Mouse (Mus musculus) ovary, postnatal 36 days (tissue): ENCODE results near the gene Dlgap1.

ENCODE experiments used
- DNase-seq: peaks from one replicate; pipeline ENCODE4 v3.0.0; 2022; ENCODE audit warnings: low spot score, mixed read lengths

The Dlgap1 gene

DNA sequence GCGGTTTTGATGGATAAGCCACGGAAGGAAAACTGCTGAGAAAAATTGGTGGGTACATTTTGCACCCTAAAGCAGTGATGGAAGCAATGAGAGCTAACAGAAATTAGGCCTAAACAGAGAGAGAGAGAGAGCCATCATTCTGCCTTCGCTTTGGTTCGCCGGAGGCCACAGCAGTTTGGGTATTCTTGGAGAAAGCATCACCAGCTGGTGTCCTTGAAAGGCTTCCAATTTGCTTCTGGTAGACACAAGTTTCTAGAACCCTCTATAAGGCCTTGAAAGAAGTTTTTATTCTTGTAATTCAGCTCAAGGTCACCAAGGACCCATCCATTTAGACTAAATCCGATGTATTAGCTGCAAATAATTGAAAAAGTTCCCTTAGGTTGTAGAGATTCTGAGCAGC lies 205.0 kb downstream of the Dlgap1 start:
- no peak for DNase-seq

DNA sequence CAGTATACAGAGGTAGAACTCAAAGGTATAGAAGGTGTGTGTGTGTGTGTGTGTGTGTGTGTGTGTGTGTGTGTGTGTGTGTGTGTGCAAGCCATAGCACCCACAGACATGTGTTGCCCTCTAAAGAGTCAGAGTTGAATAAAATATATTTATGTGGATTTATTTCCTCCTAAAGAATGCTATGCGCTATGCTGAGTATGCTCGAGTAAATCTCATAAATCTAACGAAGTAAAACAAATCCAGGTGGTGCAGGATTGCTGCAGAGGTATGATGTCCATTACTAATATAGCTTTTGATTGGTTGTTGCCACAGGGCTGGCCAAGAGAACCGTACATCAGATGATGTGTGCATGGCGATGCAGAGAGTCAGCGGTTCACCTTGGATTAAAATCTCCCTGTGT lies 222.4 kb downstream of the Dlgap1 start:
- no peak for DNase-seq

DNA sequence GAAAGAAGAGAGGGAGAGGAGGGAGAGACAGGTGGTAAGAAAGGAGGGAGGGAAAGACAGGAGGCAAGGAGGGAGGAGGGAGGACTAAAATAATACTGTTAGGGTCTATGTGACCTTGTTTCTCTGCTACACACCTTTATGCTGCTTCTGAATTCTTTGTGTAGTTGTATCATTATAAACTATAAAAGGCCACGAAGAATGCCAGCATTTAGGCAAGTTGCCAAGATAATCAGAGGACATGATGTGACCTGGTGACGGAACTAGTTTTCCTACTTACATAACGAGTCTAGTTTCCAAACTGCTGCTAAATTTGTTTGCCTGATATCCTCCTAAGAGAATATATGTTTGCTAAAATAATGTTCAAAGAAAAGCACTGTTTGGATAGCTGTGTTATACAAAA lies 254.0 kb downstream of the Dlgap1 start:
- no peak for DNase-seq

DNA sequence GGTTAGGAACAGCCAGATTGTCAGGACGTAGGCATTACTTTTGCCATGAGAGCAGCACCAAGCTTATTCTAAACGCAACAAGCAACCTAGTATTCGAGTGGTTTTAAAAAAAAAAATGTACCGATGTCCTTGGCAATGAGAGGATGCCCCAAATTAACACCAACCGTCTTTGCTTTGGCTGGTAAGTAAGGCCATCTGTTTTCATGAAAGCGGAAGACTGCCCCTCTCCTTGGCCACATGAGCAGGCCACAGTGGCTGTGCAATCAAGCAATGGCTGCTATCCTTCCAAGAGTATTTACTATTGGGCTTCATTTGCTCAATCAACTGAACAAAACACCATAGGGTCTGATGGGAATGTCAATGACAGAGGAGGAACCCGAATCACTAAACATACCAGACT lies 278.5 kb downstream of the Dlgap1 start:
- no peak for DNase-seq

DNA sequence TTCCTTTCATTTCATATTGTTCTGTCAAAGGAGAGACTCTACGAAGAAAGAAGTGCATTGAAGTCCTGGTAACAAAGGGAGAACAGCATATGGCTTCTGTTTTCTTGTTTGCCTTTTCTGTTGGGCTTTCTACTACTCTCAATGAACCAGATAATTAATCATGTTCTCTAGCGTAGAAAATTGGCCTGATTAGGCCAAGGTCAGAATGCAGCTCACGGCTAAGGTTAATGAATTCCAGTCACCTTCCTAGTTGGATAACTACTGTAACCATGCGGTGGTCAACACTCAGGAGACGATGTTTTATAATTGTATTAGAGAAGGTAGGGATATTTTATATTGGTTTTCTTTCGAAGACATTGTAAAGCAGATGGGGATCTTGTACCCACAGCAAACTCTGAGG lies 279.4 kb downstream of the Dlgap1 start:
- DNase-seq = no peak

DNA sequence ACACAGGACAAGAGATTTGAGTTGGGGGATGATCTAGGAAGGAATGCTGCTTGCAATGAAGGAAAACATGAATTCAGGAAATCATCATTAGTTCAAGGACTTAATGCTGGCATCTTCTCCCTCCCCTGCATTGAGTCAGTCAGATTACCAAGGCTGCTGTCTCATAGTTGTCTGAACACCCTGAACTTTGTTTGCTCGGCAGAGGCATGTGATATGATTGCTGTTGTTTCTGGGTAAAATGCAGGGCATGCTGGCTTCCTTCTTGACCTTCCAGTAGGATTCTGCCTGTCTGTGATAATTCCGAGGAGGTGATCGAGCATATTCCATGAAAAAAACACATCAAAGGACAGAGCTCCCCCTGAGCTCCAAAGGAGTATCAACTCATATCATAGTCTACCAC lies 283.6 kb downstream of the Dlgap1 start:
- DNase-seq = no peak

DNA sequence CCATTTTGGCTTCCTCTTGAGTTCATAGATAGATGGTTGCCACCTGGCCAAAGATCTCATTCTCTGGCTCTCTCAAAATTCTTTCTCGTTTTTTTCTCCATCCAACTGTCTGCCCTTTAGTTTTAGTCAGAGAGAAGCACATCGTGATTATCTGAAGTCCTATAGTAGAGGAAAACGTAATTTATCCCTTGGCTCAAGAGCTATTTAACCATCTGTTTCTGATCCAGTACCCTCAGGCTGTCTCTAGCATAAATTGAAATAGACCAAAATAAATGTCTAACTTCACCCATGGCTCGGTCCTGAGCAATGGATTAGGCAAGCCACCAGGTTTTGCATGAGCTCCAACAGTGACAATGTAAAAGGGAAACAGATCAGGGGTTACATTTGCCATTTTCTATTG lies 287.5 kb downstream of the Dlgap1 start:
- DNase-seq = no peak

DNA sequence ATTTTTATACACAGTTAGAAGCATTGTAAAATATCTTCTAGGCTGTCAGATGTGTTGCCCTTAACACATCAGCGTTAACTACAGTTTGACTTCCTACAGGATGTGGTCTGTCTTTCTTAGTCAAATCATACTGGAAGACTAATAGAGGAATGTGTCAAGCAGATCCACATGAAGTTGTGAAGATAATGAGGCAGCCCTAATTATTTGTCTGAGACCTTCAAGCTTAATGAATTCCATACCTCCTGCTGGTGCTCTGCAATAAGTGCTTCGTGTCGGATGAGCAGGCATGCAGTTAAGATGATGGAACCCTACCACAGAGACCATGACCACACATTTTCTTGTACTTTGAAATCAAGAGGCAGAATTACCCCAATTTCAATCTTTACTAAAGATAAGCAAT lies 294.3 kb downstream of the Dlgap1 start:
- no peak for DNase-seq

DNA sequence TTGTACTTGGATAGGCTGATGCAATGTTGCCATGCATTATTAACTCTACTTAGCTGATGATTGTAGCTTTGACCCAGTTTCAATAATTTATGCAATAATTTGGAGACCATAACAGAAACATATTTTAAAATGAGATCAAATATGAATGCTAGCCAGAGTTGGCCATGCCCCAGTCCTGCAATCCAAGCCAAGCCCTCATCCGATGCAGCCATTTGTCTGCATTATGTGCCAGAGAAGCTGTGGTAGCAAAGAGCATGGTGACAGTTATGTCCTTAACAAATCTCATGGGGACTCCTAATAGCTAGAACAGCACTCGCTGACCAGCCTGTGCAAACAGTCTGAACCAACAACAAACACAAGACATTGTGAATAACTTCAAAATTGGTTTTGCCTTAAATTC lies 303.3 kb downstream of the Dlgap1 start:
- DNase-seq = no peak

DNA sequence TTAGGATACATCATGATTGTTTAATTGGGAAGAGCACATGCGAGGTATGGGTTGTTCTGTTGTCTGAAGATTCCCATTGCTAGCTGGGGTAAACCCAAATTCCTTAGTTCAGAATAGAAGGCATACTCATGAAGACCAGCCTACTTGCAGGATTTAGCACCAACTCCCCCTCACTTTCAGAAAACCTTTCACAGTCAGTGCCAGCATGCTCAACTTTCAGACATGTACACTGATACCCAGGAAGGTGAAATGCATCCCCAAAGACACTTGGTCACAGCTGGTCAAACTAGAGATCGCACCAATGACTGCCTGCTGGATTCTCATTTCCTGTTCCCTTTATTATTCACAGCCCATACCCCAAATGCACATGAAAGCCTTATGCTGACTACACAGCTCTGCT lies 318.8 kb downstream of the Dlgap1 start:
- DNase-seq = no peak

DNA sequence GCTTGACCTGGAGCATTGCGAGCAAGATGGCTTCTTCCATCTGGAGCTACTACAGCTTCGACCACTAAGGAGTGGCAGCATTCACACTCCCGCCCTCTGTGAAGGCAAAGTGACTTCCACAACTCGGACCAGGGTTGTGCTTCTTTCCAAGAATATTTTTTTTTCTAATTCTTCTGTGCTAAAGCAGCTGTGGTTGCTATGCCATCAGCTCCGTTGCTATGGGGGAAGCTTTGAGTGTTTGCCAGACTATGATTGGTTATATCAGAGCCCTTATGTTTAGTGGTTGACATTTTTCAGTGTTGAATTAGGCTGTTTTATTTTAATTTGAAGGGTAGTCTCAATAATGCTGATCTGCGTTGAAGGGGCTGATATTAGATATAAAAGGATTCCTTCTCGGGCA lies 325.2 kb downstream of the Dlgap1 start:
- no peak for DNase-seq

DNA sequence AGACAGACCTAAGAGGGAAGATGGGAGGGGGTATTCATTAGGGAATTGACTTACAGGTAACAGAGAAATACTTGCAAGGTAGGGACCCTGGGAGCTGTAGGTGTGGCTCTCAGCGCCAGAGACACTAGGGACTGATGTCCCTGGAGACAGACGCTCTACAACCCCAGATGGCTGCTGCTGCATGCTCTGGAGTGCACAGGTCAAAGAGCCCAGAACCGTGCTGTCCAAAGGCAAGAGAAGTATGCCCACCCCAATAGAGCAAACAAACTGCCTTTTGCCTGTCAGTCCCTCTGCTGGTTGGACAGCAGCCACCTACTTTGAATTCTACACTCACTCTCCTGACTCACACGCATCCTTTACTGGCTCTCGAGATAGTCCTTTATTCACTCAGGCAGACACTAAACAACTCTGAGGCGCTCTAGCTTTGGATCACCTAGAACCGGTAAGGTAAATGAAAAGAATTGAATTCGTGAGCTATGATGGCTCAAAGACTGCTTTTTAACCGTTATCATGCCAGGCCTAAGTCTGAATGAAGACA lies 333.1 kb downstream of the Dlgap1 start:
- no peak for DNase-seq

DNA sequence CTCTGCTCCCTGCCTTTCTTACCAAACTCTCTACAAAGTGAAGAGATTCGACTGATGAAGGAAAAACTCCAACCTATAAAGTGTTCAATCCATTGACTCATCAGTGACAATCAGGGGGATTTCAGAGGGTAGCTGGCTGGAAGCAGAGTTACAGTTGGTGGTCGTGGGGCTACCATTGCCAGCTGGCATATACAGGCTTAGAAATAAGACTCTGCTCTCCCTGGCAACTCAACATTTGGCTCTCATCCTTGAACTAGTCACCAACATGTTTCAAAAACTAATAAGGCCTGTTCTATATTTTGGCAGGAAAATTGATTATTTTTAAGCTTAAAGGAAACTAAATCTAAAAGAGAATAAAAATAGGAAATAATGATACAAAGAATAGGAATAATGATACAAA lies 333.8 kb downstream of the Dlgap1 start:
- no peak for DNase-seq

DNA sequence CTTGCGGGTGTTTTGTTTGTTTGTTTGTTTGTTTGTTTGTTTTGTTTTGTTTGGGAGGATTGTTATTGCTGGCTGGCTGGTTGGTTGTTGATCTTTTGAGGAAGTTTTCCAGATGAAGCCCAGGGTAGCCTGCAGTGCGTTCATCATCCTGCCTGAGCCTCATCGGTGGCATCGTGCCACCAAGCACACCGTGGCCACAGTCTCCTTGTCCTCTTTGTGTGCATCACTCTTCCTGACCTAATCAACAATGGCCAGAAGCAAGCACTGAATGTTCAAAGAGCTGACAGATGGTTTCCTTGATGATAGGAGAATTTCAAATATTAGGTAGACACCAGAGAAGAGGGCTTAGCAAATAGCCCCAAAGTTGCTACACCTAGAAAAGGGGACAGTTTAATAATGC lies 336.1 kb downstream of the Dlgap1 start:
- no peak for DNase-seq

DNA sequence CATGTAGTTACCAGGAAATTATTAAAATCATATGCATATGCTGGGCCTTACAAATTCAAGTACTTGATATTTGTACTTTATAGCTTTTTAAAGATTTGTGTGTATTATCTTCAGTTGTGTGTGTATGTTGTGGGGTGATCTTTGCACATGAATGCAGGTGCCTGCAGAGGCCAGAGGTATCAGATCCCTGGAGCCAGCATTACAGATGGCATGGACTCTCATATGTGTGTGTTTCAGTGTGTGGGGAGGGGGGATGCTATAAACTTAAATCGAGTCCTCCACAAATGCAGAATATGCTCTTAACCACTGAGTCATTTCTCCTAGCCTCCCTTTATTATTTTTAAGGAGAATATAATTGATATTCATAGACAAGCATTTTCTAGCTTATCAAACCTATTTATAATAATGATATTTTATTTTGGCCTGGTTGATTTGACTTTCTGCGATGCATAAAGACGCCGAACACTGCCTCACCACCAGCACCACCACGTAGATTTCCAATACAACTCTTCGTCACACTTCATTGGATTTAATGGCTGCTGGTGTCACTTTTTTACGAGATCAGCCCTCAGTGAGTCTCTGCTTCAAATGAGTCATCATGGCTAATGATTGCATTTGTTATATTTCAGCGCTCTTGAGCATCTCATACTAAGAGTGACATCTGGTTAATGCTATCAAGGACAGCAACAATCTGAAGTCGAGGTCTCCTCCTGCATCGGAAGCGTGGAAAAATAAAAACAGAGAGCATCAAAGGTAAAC lies 338.7 kb downstream of the Dlgap1 start:
- DNase-seq = no peak

DNA sequence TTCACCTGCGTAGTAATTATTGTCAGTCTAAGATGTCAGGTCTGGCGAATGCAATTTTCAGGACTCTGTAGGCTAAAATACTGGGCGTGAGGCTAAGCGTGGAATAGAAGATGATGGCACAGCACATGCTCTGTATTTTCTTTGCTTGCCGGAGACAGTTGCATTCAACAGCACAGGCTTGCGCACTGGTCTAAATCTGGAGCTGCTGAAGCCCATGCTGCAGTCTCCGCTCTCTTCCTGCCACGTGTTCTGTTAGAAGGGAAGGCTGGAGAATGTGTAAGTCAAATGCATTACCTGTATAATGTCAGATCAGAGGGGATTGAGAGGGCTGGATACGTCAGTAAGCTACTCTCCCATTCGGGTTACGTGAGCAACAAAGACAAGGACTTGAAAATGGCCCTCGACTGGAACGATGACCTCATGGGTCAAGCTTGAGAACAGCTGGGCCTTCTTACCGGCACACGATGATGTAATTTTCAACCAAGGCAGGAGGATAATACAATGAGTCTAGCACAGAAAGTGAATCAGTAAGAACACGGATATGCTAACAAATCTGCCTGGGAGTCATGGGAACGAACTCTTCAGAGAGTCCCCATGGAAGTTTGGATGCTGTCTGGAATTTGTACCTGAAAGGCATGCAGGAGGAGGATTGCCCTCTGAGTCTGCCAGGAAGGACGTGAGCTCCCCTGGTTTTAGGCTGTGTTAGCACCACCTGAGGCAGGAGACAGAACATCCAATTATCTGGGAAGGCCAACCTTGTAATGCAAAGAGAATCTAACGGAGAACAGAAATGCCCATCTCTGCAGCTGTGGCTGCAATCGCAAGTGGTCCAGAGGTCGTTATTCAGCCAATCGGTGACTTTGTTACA lies 339.7 kb downstream of the Dlgap1 start:
- DNase-seq = no peak

DNA sequence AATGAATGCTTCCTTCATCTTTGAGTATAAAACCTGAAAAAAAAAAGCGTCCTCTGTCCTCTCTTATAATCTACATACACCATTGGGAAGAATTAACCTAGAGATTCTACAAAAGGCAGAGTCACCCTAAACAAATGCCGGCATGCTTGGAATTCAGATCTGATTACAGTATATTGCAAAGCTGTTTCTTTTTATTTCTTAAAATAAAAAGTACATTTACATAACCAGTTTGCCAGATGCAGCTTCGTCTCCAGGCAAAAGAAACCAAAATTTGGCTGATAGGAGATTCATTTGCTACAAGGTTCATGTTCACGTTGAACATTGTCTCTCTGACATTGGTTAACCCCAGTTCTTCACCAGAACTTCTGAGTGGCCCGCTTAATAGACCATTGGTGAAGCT lies 347.5 kb downstream of the Dlgap1 start:
- no peak for DNase-seq

DNA sequence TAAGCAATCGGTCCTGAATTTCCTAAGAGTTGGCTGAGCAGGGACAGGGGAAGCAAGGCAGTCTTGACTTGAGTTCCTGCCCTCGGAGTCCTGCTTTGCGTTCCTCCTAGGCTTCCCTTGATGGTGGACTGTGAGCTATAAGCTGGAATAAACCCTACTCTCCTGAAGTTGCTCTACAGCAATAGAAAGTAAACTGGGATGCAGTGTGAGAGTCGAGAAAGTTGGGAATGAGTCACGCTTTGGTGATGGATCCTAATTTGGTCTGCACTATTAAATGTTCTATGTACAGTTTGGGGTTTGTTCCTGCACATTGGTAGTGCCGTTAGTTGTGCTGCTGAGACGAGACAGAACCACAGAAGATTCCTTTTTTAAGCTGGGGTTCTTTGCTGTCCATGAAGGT lies 348.9 kb downstream of the Dlgap1 start:
- no peak for DNase-seq

DNA sequence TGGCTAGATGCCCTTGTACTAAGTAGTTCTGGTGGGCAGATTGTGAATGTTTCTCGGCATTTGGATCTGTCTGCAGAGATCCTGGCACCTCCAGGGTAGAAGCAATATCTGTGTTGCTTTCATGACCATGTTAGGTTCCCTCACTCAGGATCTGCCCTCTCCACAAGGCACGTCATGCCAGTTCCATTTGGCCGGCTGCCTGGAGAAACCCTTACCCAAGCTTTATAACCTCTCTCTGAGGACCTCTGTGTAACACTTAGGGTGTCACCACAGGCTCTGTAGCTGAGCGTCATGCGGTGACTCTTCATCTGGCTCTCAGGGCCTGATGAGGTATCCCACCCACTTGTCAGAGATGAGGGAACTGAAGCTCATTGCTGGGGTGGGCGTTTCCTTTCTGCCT lies 353.1 kb downstream of the Dlgap1 start:
- no peak for DNase-seq

DNA sequence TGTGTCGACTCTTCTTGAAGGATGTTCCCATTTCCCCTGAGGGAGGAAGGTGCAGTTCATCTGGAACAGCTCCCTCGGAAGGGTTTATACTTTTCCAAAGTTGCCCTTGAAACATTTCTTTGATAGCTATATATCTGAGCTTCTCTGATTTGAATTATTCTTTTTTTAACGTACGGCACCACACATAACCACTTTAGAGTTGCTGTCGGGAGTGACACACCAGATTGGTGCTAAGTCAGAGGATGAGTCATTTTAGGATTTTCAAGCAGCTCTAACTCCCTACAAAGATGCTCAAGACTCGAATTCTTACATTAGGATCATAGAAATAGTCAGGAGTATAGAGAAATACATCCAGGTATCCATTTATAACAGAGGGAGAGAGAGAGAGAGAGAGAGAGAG lies 364.6 kb downstream of the Dlgap1 start:
- DNase-seq = no peak

DNA sequence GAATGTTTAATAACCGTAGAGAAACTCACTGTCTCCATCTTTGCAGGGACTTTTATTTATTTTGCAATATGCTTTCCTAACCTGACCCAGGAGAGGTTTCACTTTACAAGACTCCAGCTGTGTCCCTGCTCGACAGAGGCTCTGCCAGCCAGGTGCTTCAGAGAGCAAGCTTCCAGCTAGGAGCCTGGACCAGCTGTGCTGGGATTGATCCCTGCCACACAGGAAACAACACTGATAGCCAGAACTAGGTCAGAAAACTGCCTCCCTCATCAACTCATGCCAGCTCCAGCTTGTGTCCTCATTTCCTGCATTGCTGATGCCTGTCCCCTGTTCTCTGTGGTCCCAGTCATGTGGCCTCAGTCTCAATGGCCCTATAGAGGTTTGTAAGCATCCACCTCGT lies 365.3 kb downstream of the Dlgap1 start:
- DNase-seq = no peak

DNA sequence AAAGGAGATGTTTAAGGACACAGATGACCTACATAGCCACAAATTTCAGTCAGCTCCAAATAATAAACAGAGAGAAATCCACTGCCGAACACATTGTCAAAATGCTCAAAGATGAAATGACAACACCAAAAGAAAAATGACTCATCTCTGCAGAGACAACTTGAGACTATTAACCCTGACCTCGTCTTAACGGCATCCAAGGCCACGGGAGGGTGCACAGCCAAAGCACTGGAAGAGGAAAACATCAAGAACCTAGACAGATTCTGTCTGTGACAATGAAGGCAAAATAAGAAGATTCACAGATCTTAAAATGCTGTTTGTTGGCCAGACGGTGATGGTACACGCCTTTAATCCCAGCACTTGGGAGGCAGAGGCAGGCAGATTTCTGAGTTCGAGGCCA lies 370.9 kb downstream of the Dlgap1 start:
- DNase-seq = no peak

DNA sequence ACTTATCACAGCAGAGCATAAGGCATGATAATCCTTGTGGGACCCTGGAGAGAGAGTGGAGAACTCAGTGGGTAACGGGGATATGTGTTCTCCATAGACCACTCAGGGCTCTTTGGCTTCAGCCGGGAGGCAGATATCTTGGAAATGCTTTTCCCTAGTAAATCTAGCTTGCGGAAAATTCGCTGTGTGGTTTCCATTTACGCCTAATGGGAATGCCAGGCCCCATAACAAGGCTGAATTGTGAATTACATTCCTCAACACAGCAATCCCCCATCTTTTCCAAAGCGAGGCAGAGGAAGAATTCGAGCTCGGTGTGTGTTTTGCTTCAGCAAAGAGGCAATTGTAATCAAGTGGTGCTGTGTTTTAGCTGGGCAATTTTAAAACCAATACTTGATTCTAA lies 372.4 kb downstream of the Dlgap1 start:
- no peak for DNase-seq
